Mouse (Mus musculus): ENCODE data around the gene Cenpm. TPM values are rescaled to one million over a fixed set of nuclear protein-coding genes. Genes with fewer than 3 reads are reported as not detected.

Cenpm gene
- polyA plus RNA-seq, 1 experiment from 2014 or later, result 51.0 TPM

GRCm38 (mm10) chr15:82186131-82186530 lies 58.4 kb downstream of the Cenpm start:
- H3K36me3 ChIP-seq, result peaks cover 80% of the 10 kb centered on the region
- peak overlapping the region; percentile 51 for H3K27ac ChIP-seq
- no peaks in the 10 kb centered on the region for H3K9me3 ChIP-seq
- WGBS, result 73% methylated on average over 14 of the region's 14 CpGs
- H3K9ac ChIP-seq, result no peak overlapping the region
- H3K4me3 ChIP-seq (replicated peaks), result no peak overlapping the region
- no peaks in the 10 kb centered on the region for H3K27me3 ChIP-seq (replicated peaks)
- ATAC-seq (ENCODE audit: insufficient read depth, low FRiP score, low read depth), result peak; percentile 55; the same call in 1 of the 2 replicates
- no peak overlapping the region for H3K4me2 ChIP-seq
- H3K4me1 ChIP-seq, result peaks cover 3% of the 10 kb centered on the region; the same call in 1 of the 2 replicates

- H3K27ac ChIP-seq, result peak overlapping the region; percentile 51
- 81% methylated on average over 14 of the region's 14 CpGs for WGBS
- no peak overlapping the region for H3K4me2 ChIP-seq
- peaks cover 88% of the 10 kb centered on the region for H3K36me3 ChIP-seq
- no peaks in the 10 kb centered on the region for H3K27me3 ChIP-seq (replicated peaks)
- no peaks in the 10 kb centered on the region for H3K9me3 ChIP-seq
- H3K4me1 ChIP-seq, result peaks cover 3% of the 10 kb centered on the region; the same call in 1 of the 2 replicates
- H3K9ac ChIP-seq, result no peak overlapping the region
- ATAC-seq (ENCODE audit: insufficient read depth, low FRiP score, low read depth), result no peak
- H3K4me3 ChIP-seq (replicated peaks), result no peak overlapping the region
Measured at GRCm38 (mm10) chr15:82185062-82185783, 59.3 kb downstream of the Cenpm start.

- Histone ChIP-seq H3K36me3 (peaks cover 91% of the 10 kb centered on the region), H3K4me3 (replicated peaks) (no peak overlapping the region), H3K4me1 (peaks cover 3% of the 10 kb centered on the region; the same call in 1 of the 2 replicates), H3K9me3 (no peaks in the 10 kb centered on the region), H3K27ac (peak overlapping the region; percentile 51; the same call in 1 of the 2 replicates), H3K4me2 (no peak overlapping the region), H3K27me3 (replicated peaks) (no peaks in the 10 kb centered on the region), H3K9ac (no peak overlapping the region)
- ATAC-seq (ENCODE audit: insufficient read depth, low FRiP score, low read depth), result no peak
- WGBS, result 77% methylated on average over 10 of the region's 10 CpGs
Measured at GRCm38 (mm10) chr15:82184656-82185055, 59.9 kb downstream of the Cenpm start.

- Histone ChIP-seq H3K4me3 (replicated peaks) (no peak overlapping the region), H3K36me3 (peaks cover 91% of the 10 kb centered on the region), H3K27ac (peak overlapping the region; percentile 40), H3K4me2 (no peak overlapping the region), H3K27me3 (replicated peaks) (no peaks in the 10 kb centered on the region), H3K9me3 (no peaks in the 10 kb centered on the region), H3K9ac (no peak overlapping the region), H3K4me1 (peaks cover 3% of the 10 kb centered on the region; the same call in 1 of the 2 replicates)
- WGBS, result 54% methylated on average over 7 of the region's 7 CpGs
- ATAC-seq (ENCODE audit: insufficient read depth, low FRiP score, low read depth), result peak; percentile 87
Measured at GRCm38 (mm10) chr15:82184183-82184582, 60.4 kb downstream of the Cenpm start.

MicroRNAs within 50 kb of the gene (microRNA counts, 519-probe panel; counts per million panel counts)
- 2,290 counts per million, percentile 41 among the panel's probes with 10 or more counts for microRNA mmu-miR-33

Small RNA genes within 50 kb of the gene (microRNA-seq; reads per million reads assigned to microRNA genes)
- 50.8 reads per million, percentile 42 among the genes with 10 or more reads in this experiment for gene Mir33

Other genes starting within 250 kb of the Cenpm start
- gene Desi1, start 210.9 kb downstream of the Cenpm start, polyA plus RNA-seq (2015; fragmentation: Nextera tagmentation; extraction: Ambion mirVana), result 23.0 and 23.4 TPM in 2 replicates
- gene Snu13, start 197.2 kb downstream of the Cenpm start, polyA plus RNA-seq (2015; fragmentation: Nextera tagmentation; extraction: Ambion mirVana), result 259 and 287 TPM in 2 replicates
- gene 4930407I10Rik, start 185.6 kb downstream of the Cenpm start, polyA plus RNA-seq (2015; fragmentation: Nextera tagmentation; extraction: Ambion mirVana), result not detected in 2 replicates
- not detected in 2 replicates for gene Mei1, start 174.8 kb downstream of the Cenpm start, polyA plus RNA-seq (2015; fragmentation: Nextera tagmentation; extraction: Ambion mirVana)
- 15.5 and 15.8 TPM in 2 replicates for gene Ccdc134, start 116.8 kb downstream of the Cenpm start, polyA plus RNA-seq (2015; fragmentation: Nextera tagmentation; extraction: Ambion mirVana)
- 152 and 167 TPM in 2 replicates for gene Srebf2, start 97.6 kb downstream of the Cenpm start, polyA plus RNA-seq (2015; fragmentation: Nextera tagmentation; extraction: Ambion mirVana)
- 0.19 TPM in 2 replicates for gene Shisa8, start 31.9 kb downstream of the Cenpm start, polyA plus RNA-seq (2015; fragmentation: Nextera tagmentation; extraction: Ambion mirVana)
- 0.06 and 0.13 TPM in 2 replicates for gene Tnfrsf13c, start 20.4 kb downstream of the Cenpm start, polyA plus RNA-seq (2015; fragmentation: Nextera tagmentation; extraction: Ambion mirVana)
- gene 1500009C09Rik, start 7.6 kb upstream of the Cenpm start, polyA plus RNA-seq (2015; fragmentation: Nextera tagmentation; extraction: Ambion mirVana), result 0.08 TPM in 1 of 2 replicates, not detected in the other
- 10.2 and 12.4 TPM in 2 replicates for gene Sept3, start 30.1 kb upstream of the Cenpm start, polyA plus RNA-seq (2015; fragmentation: Nextera tagmentation; extraction: Ambion mirVana)
- gene Wbp2nl, start 54.2 kb upstream of the Cenpm start, polyA plus RNA-seq (2015; fragmentation: Nextera tagmentation; extraction: Ambion mirVana), result 0.12 and 0.15 TPM in 2 replicates
- gene Naga, start 94.2 kb upstream of the Cenpm start, polyA plus RNA-seq (2015; fragmentation: Nextera tagmentation; extraction: Ambion mirVana), result 79.6 and 86.8 TPM in 2 replicates
- gene Pheta2, start 94.2 kb upstream of the Cenpm start, polyA plus RNA-seq (2015; fragmentation: Nextera tagmentation; extraction: Ambion mirVana), result 14.9 and 18.4 TPM in 2 replicates
- 288 and 301 TPM in 2 replicates for gene Smdt1, start 94.2 kb upstream of the Cenpm start, polyA plus RNA-seq (2015; fragmentation: Nextera tagmentation; extraction: Ambion mirVana)
- 403 and 420 TPM in 2 replicates for gene Ndufa6, start 109.6 kb upstream of the Cenpm start, polyA plus RNA-seq (2015; fragmentation: Nextera tagmentation; extraction: Ambion mirVana)
- gene Cyp2d22, start 135.5 kb upstream of the Cenpm start, polyA plus RNA-seq (2015; fragmentation: Nextera tagmentation; extraction: Ambion mirVana), result 12.1 and 14.3 TPM in 2 replicates
- gene Cyp2d11, start 149.3 kb upstream of the Cenpm start, polyA plus RNA-seq (2015; fragmentation: Nextera tagmentation; extraction: Ambion mirVana), result not detected in 2 replicates
- 2.1 and 3.4 TPM in 2 replicates for gene Cyp2d10, start 162.4 kb upstream of the Cenpm start, polyA plus RNA-seq (2015; fragmentation: Nextera tagmentation; extraction: Ambion mirVana)
- 0.60 TPM in 1 of 2 replicates, not detected in the other for gene Cyp2d9, start 188.7 kb upstream of the Cenpm start, polyA plus RNA-seq (2015; fragmentation: Nextera tagmentation; extraction: Ambion mirVana)

Measured in stomach, embryonic 15.5 days (tissue).